Mouse (Mus musculus) midbrain, embryonic 15.5 days (tissue): ENCODE results near the gene Dab1. TPM values are rescaled to one million over a fixed set of nuclear protein-coding genes. Genes with fewer than 3 reads are reported as not detected.

Experiments used
- ATAC-seq: fragments of 200-750 bp; cut with Nextera tagmentation; replicated peaks from 2 replicates; pipeline ENCODE4 v1.8.0; 2017; ENCODE audit warnings: moderate TSS enrichment
- H3K27ac ChIP-seq: fragments of 300-500 bp; sonication (generic); 2 replicates; pipeline ENCODE4 v1.5.1; 2015; ENCODE audit warnings: mild to moderate bottlenecking, inconsistent platforms
- H3K27me3 ChIP-seq: fragments of 300-500 bp; sonication (generic); replicated peaks from 2 replicates; pipeline ENCODE4 v1.6.1; 2015; ENCODE audit warnings: inconsistent platforms
- H3K36me3 ChIP-seq: fragments of 300-500 bp; sonication (generic); replicated peaks from 2 replicates; pipeline ENCODE4 v1.6.1; 2015; ENCODE audit warnings: inconsistent platforms
- H3K4me1 ChIP-seq: fragments of 300-500 bp; sonication (generic); 2 replicates; pipeline ENCODE4 v1.6.1; 2015; ENCODE audit warnings: inconsistent platforms
- H3K4me2 ChIP-seq: fragments of 300-500 bp; sonication (generic); 2 replicates; pipeline ENCODE4 v1.6.1; 2015; ENCODE audit warnings: inconsistent platforms, mild to moderate bottlenecking, moderate library complexity
- H3K4me3 ChIP-seq: fragments of 300-500 bp; sonication (generic); 2 replicates; pipeline ENCODE4 v1.5.1; 2015; ENCODE audit warnings: mild to moderate bottlenecking, inconsistent platforms
- H3K9ac ChIP-seq: fragments of 300-500 bp; sonication (generic); 2 replicates; pipeline ENCODE4 v1.6.1; 2015; ENCODE audit warnings: mild to moderate bottlenecking, inconsistent platforms
- H3K9me3 ChIP-seq: fragments of 300-500 bp; sonication (generic); 2 replicates; pipeline ENCODE4 v1.6.1; 2016; ENCODE audit warnings: inconsistent platforms
- WGBS: fragments of 180-500 bp; shearing (Covaris S2); methylation state at CpG from one replicate; pipeline ENCODE4 v1.1.7; 2015; ENCODE audit warnings: mixed read lengths; 5-methylcytosine and 5-hydroxymethylcytosine counted together
- polyA plus RNA-seq: library from polyadenylated mRNA; unstranded; fragments of >200 nt; fragmentation: Nextera tagmentation; extraction: Ambion mirVana; gene quantifications from 2 replicates; pipeline ENCODE4 v1.2.1, GENCODE M21; 2015

Dab1 gene
- polyA plus RNA-seq, 1 experiment from 2014 or later: 135 TPM

GRCm38 (mm10) chr4:104456173-104456873 lies 837.2 kb downstream of the Dab1 start:
- Histone ChIP-seq H3K9ac (no peak overlapping the region), H3K4me3 (no peak overlapping the region), H3K27me3 (no peaks in the 10 kb centered on the region), H3K4me2 (no peak overlapping the region), H3K36me3 (no peaks in the 10 kb centered on the region), H3K27ac (no peak overlapping the region), H3K4me1 (peaks cover 25% of the 10 kb centered on the region), H3K9me3 (no peaks in the 10 kb centered on the region)
- WGBS: 77% methylated on average over 7 of the region's 7 CpGs
- no peak for ATAC-seq

GRCm38 (mm10) chr4:104458726-104459125 lies 839.6 kb downstream of the Dab1 start:
- WGBS: 68% methylated on average over 5 of the region's 5 CpGs
- H3K4me1 ChIP-seq: peaks cover 18% of the 10 kb centered on the region; the same call in 1 of the 2 replicates
- H3K9ac ChIP-seq: no peak overlapping the region
- no peak overlapping the region for H3K4me2 ChIP-seq
- no peaks in the 10 kb centered on the region for H3K36me3 ChIP-seq
- ATAC-seq: no peak
- no peaks in the 10 kb centered on the region for H3K9me3 ChIP-seq
- H3K27me3 ChIP-seq: no peaks in the 10 kb centered on the region
- H3K4me3 ChIP-seq: no peak overlapping the region
- H3K27ac ChIP-seq: no peak overlapping the region

- no peaks in the 10 kb centered on the region for H3K9me3 ChIP-seq
- peaks cover 34% of the 10 kb centered on the region for H3K4me1 ChIP-seq
- no peak overlapping the region for H3K27ac ChIP-seq
- H3K4me2 ChIP-seq: no peak overlapping the region
- H3K27me3 ChIP-seq: no peaks in the 10 kb centered on the region
- H3K9ac ChIP-seq: no peak overlapping the region
- 87% methylated on average over 12 of the region's 12 CpGs for WGBS
- H3K4me3 ChIP-seq: no peak overlapping the region
- no peaks in the 10 kb centered on the region for H3K36me3 ChIP-seq
- ATAC-seq: no peak
Observed at GRCm38 (mm10) chr4:104461106-104462011, 842.2 kb downstream of the Dab1 start.

- H3K4me2 ChIP-seq: no peak overlapping the region
- H3K4me1 ChIP-seq: peaks cover 37% of the 10 kb centered on the region
- H3K4me3 ChIP-seq: no peak overlapping the region
- H3K9ac ChIP-seq: no peak overlapping the region
- WGBS: 80% methylated on average over 11 of the region's 11 CpGs
- H3K36me3 ChIP-seq: no peaks in the 10 kb centered on the region
- no peaks in the 10 kb centered on the region for H3K27me3 ChIP-seq
- no peaks in the 10 kb centered on the region for H3K9me3 ChIP-seq
- H3K27ac ChIP-seq: no peak overlapping the region
- ATAC-seq: no peak
Observed at GRCm38 (mm10) chr4:104462932-104463780, 844.0 kb downstream of the Dab1 start.

GRCm38 (mm10) chr4:104463781-104464170 lies 844.6 kb downstream of the Dab1 start:
- no peak for ATAC-seq
- 68% methylated on average over 7 of the region's 7 CpGs for WGBS
- H3K9me3 ChIP-seq: no peaks in the 10 kb centered on the region

GRCm38 (mm10) chr4:104465594-104465993 lies 846.4 kb downstream of the Dab1 start:
- Histone ChIP-seq H3K4me3 (no peak overlapping the region), H3K36me3 (no peaks in the 10 kb centered on the region), H3K27me3 (no peaks in the 10 kb centered on the region), H3K4me2 (no peak overlapping the region), H3K9me3 (no peaks in the 10 kb centered on the region), H3K4me1 (peaks cover 34% of the 10 kb centered on the region), H3K9ac (no peak overlapping the region), H3K27ac (no peak overlapping the region)
- 90% methylated on average over 1 of the region's 1 CpGs for WGBS
- ATAC-seq: 0 out of 2 replicates have a peak, but pooled peaks have one; percentile 51

More at GRCm38 (mm10) chr4:104463781-104464170, 844.6 kb downstream of the Dab1 start:
- H3K36me3 ChIP-seq: no peaks in the 10 kb centered on the region
- H3K4me2 ChIP-seq: no peak overlapping the region
- H3K4me1 ChIP-seq: peaks cover 32% of the 10 kb centered on the region
- no peak overlapping the region for H3K4me3 ChIP-seq
- H3K27me3 ChIP-seq: no peaks in the 10 kb centered on the region
- no peak overlapping the region for H3K9ac ChIP-seq
- H3K27ac ChIP-seq: no peak overlapping the region

- Histone ChIP-seq H3K36me3 (no peaks in the 10 kb centered on the region), H3K9ac (no peak overlapping the region), H3K27me3 (no peaks in the 10 kb centered on the region), H3K4me3 (no peak overlapping the region), H3K27ac (no peak overlapping the region), H3K9me3 (no peaks in the 10 kb centered on the region), H3K4me2 (no peak overlapping the region), H3K4me1 (peaks cover 29% of the 10 kb centered on the region)
- 86% methylated on average over 3 of the region's 3 CpGs for WGBS
- no peak for ATAC-seq
Observed at GRCm38 (mm10) chr4:104468666-104469065, 849.5 kb downstream of the Dab1 start.

GRCm38 (mm10) chr4:104472915-104473314 lies 853.8 kb downstream of the Dab1 start:
- Histone ChIP-seq H3K9ac (no peak overlapping the region), H3K9me3 (no peaks in the 10 kb centered on the region), H3K27me3 (no peaks in the 10 kb centered on the region), H3K4me1 (peaks cover 2% of the 10 kb centered on the region; the same call in 1 of the 2 replicates), H3K4me2 (no peak overlapping the region), H3K4me3 (no peak overlapping the region), H3K27ac (no peak overlapping the region), H3K36me3 (no peaks in the 10 kb centered on the region)
- ATAC-seq: no peak
- 53% methylated on average over 4 of the region's 4 CpGs for WGBS

- Histone ChIP-seq H3K4me3 (no peak overlapping the region), H3K4me2 (no peak overlapping the region), H3K27ac (no peak overlapping the region), H3K9me3 (no peaks in the 10 kb centered on the region), H3K36me3 (no peaks in the 10 kb centered on the region), H3K27me3 (no peaks in the 10 kb centered on the region), H3K9ac (no peak overlapping the region), H3K4me1 (0 out of 2 replicates have a peak, but pooled peaks cover 3% of the 10 kb centered on the region)
- 92% methylated on average over 7 of the region's 7 CpGs for WGBS
- no peak for ATAC-seq
Observed at GRCm38 (mm10) chr4:104476841-104477240, 857.7 kb downstream of the Dab1 start.

- no peak for ATAC-seq
- no peak overlapping the region for H3K4me2 ChIP-seq
- 97% methylated on average over 1 of the region's 1 CpGs for WGBS
- H3K4me1 ChIP-seq: peaks cover 6% of the 10 kb centered on the region
- no peaks in the 10 kb centered on the region for H3K36me3 ChIP-seq
- H3K4me3 ChIP-seq: no peak overlapping the region
- H3K27ac ChIP-seq: no peak overlapping the region
- no peak overlapping the region for H3K9ac ChIP-seq
- no peaks in the 10 kb centered on the region for H3K9me3 ChIP-seq
- no peaks in the 10 kb centered on the region for H3K27me3 ChIP-seq
Observed at GRCm38 (mm10) chr4:104483948-104484347, 864.8 kb downstream of the Dab1 start.

- H3K4me1 ChIP-seq: peaks cover 25% of the 10 kb centered on the region
- H3K27ac ChIP-seq: peak overlapping the region; percentile 51
Observed at GRCm38 (mm10) chr4:104497221-104497620, 878.1 kb downstream of the Dab1 start.

GRCm38 (mm10) chr4:104500112-104500511 lies 881.0 kb downstream of the Dab1 start:
- H3K27ac ChIP-seq: no peak overlapping the region
- no peak overlapping the region for H3K4me2 ChIP-seq
- no peaks in the 10 kb centered on the region for H3K9me3 ChIP-seq
- peaks cover 24% of the 10 kb centered on the region for H3K4me1 ChIP-seq
- no peak for ATAC-seq
- H3K4me3 ChIP-seq: no peak overlapping the region
- H3K9ac ChIP-seq: no peak overlapping the region
- no peaks in the 10 kb centered on the region for H3K27me3 ChIP-seq
- no peaks in the 10 kb centered on the region for H3K36me3 ChIP-seq
- WGBS: 94% methylated on average over 2 of the region's 2 CpGs

More at GRCm38 (mm10) chr4:104497221-104497620, 878.1 kb downstream of the Dab1 start:
- ATAC-seq: peak; percentile 65; the same call in 1 of the 2 replicates
- Histone ChIP-seq H3K27me3 (no peaks in the 10 kb centered on the region), H3K4me2 (no peak overlapping the region), H3K4me3 (no peak overlapping the region), H3K9ac (no peak overlapping the region), H3K9me3 (no peaks in the 10 kb centered on the region), H3K36me3 (no peaks in the 10 kb centered on the region)
- WGBS: 39% methylated on average over 1 of the region's 1 CpGs
